Mouse (Mus musculus): ENCODE measurements around the gene Trpv1.

DNA sequence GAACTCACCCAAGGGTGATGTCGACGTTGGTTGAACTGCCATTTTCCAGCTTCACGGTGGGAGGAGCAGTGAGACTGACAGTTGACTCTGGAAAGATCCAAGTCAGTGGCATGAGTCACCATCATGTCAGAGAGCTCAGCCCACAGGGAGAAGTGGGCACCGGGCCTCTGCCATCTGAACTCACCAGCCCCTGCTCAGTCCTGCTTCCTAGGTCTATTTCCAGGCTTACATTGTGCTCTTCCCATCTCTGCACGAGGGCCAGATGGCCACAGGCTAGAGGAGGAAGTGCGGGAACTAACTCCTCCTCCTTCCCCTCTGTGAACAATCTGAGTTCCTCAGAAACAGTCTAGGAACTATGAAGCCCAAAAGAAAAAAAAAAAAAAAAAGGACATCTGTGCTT lies 41.0 kb upstream of the Trpv1 start:
- TF ChIP-seq CTCF (IDR thresholded peaks at IDR 0.05; ENCODE audit: low read depth, low read length) (no peak), POLR2A (IDR thresholded peaks at IDR 0.05; ENCODE audit: borderline replicate concordance, low read depth, low read length) (no peak)
